Mouse (Mus musculus) hindlimb bud, embryonic 11.5 days (tissue): ENCODE measurements around the gene Mgat5b.

Experiments
- DNase-seq: peaks from one replicate; pipeline ENCODE4 v3.0.0-alpha.2; 2012; ENCODE audit warnings: low read depth, low spot score; ENCODE audit errors: extremely low spot score

The Mgat5b gene

GRCm38 (mm10) chr11:116917361-116917760, 1.3 kb upstream of the Mgat5b start:
- DNase-seq, result no peak

- no peak for DNase-seq
Observed at GRCm38 (mm10) chr11:116919186-116920020, 740 bp downstream of the Mgat5b start.

GRCm38 (mm10) chr11:116920746-116921145, 2.1 kb downstream of the Mgat5b start:
- DNase-seq, result no peak

- DNase-seq, result no peak
Observed at GRCm38 (mm10) chr11:116922058-116922457, 3.4 kb downstream of the Mgat5b start.

- no peak for DNase-seq
Observed at GRCm38 (mm10) chr11:116928031-116928430, 9.4 kb downstream of the Mgat5b start.

GRCm38 (mm10) chr11:116934862-116935261, 16.2 kb downstream of the Mgat5b start:
- DNase-seq, result no peak

- DNase-seq, result no peak
Observed at GRCm38 (mm10) chr11:116935354-116935753, 16.7 kb downstream of the Mgat5b start.

GRCm38 (mm10) chr11:116935917-116936316, 17.3 kb downstream of the Mgat5b start:
- DNase-seq, result no peak

GRCm38 (mm10) chr11:116937141-116937540, 18.5 kb downstream of the Mgat5b start:
- DNase-seq, result no peak

GRCm38 (mm10) chr11:116940088-116940855, 21.6 kb downstream of the Mgat5b start:
- peak; percentile 37 for DNase-seq

GRCm38 (mm10) chr11:116944346-116944745, 25.7 kb downstream of the Mgat5b start:
- DNase-seq, result no peak

GRCm38 (mm10) chr11:116949832-116950231, 31.2 kb downstream of the Mgat5b start:
- no peak for DNase-seq

GRCm38 (mm10) chr11:116951429-116951828, 32.8 kb downstream of the Mgat5b start:
- no peak for DNase-seq

- no peak for DNase-seq
Observed at GRCm38 (mm10) chr11:116954231-116955118, 35.8 kb downstream of the Mgat5b start.

GRCm38 (mm10) chr11:116958601-116959000, 39.9 kb downstream of the Mgat5b start:
- no peak for DNase-seq

- no peak for DNase-seq
Observed at GRCm38 (mm10) chr11:116965061-116965460, 46.4 kb downstream of the Mgat5b start.

GRCm38 (mm10) chr11:116965961-116966360, 47.3 kb downstream of the Mgat5b start:
- no peak for DNase-seq

- no peak for DNase-seq
Observed at GRCm38 (mm10) chr11:116968586-116968985, 49.9 kb downstream of the Mgat5b start.

GRCm38 (mm10) chr11:116969498-116969897, 50.8 kb downstream of the Mgat5b start:
- DNase-seq, result no peak

- no peak for DNase-seq
Observed at GRCm38 (mm10) chr11:116970847-116971246, 52.2 kb downstream of the Mgat5b start.

- DNase-seq, result no peak
Observed at GRCm38 (mm10) chr11:116972828-116973227, 54.2 kb downstream of the Mgat5b start.
